Mouse (Mus musculus): Measurements from ENCODE around the gene Slc17a5. TPM values are rescaled to one million over a fixed set of nuclear protein-coding genes. Genes with fewer than 3 reads are reported as not detected.

Gene Slc17a5
- polyA plus RNA-seq, 1 experiment from 2014 or later = 8.5 TPM

DNA sequence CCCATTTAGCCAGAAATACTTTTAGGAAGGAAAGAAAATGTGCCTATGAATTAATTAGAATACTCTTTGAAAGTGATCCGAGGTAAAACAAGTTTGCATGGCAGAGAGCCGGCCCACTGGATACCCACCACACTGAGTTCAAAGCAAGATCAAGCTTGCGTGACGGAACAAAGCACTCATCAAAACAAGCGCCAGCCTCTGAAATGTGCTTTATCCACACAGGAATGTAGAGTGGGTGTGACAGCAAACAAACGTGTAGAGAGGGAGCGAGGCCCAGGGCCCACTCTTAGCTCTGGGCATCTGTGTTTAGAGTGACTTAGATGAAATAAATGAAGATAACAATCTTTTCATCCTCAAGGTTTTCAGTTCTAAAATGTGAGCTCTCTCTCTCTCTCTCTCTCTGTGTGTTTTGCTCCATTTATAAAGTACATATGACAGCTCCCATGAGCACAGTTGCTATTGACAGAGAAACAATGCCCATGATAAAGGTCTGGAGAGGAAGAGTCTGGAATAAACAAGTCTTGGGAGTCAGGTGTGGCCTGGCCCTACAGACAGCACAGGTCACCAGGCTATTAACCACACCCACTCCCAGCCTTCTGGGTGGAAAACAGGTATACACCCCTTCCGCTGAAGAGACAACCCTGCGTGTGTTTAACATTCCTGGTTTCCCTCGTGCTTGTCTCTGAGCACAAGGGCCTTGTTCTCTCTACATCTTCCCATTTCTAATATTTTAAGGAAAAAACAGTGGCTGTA lies 8.0 kb downstream of the Slc17a5 start:
- no peak overlapping the region for H3K4me3 ChIP-seq (ENCODE audit: low read depth, low read length)
- 0 out of 2 replicates have a peak, but pooled peaks cover 2% of the 10 kb centered on the region for H3K36me3 ChIP-seq (ENCODE audit: control insufficient read depth, insufficient read depth, low read length)
- H3K4me2 ChIP-seq = no peak overlapping the region
- no peak for ATAC-seq (replicated peaks; ENCODE audit: low FRiP score)
- H3K4me1 ChIP-seq (replicated peaks; ENCODE audit: control insufficient read depth, insufficient read depth, low read length) = peaks cover 3% of the 10 kb centered on the region; the same call in 1 of the 2 replicates
- 74% methylated on average over 10 of the region's 10 CpGs for WGBS
- H3K9ac ChIP-seq (ENCODE audit: low read depth, low read length) = no peak overlapping the region
- no peak overlapping the region for H3K27ac ChIP-seq (ENCODE audit: low read depth, low read length)
- H3K9me3 ChIP-seq (ENCODE audit: control insufficient read depth, low read length) = no peaks in the 10 kb centered on the region
- no peaks in the 10 kb centered on the region for H3K27me3 ChIP-seq (replicated peaks; ENCODE audit: control insufficient read depth, insufficient read depth, low read length)
- no peak for DNase-seq (ENCODE audit: low spot score)

DNA sequence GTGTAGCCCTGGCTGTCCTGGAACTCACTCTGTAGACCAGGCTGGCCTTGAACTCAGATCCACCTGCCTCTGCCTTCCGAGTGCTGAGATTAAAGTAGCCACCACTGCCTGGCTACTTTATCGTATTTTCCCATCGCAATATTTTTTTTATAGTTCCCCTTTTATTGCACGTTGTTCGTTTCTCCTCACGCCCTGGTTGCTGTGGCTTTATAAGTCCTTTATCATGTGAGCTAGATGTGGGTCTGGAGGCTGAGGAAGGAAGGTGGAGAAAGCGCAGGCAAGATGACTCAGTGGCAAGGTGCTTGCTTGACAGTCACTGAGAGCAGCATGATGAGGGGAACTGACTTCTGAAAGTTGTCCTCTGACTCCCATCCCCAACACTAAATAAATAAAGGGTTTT lies 9.0 kb downstream of the Slc17a5 start:
- H3K27ac ChIP-seq (ENCODE audit: low read depth, low read length) = no peak overlapping the region
- whole genome bisulfite sequencing = 78% methylated on average over 7 of the region's 7 CpGs
- ATAC-seq (replicated peaks; ENCODE audit: low FRiP score) (no peak), DNase-seq (ENCODE audit: low spot score) (no peak)
- H3K36me3 ChIP-seq (ENCODE audit: control insufficient read depth, insufficient read depth, low read length) = 0 out of 2 replicates have a peak, but pooled peaks cover 2% of the 10 kb centered on the region
- no peaks in the 10 kb centered on the region for H3K9me3 ChIP-seq (ENCODE audit: control insufficient read depth, low read length)
- no peak overlapping the region for H3K4me2 ChIP-seq
- no peaks in the 10 kb centered on the region for H3K27me3 ChIP-seq (replicated peaks; ENCODE audit: control insufficient read depth, insufficient read depth, low read length)
- no peak overlapping the region for H3K4me3 ChIP-seq (ENCODE audit: low read depth, low read length)
- H3K9ac ChIP-seq (ENCODE audit: low read depth, low read length) = no peak overlapping the region
- H3K4me1 ChIP-seq (replicated peaks; ENCODE audit: control insufficient read depth, insufficient read depth, low read length) = no peaks in the 10 kb centered on the region; the same call in 1 of the 2 replicates

DNA sequence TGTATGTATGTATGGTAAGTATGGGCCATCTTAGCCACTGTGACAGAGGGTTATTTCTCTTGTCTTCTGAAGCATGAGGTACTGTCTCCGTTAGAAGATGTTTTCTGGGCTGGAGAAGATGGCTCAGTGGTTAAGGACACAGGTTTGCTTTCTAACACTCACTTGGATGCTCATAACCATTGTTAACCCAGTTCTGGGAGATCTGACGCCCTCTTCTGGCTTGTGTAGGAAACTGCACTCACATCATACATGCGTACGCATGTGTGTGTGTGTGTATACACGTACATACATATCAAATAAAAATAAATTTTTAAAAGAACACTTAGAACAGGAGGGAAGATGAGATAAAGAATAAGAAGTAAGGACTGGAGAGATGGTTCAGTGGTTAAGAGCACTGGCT lies 11.4 kb downstream of the Slc17a5 start:
- no peak for DNase-seq (ENCODE audit: low spot score)
- Histone ChIP-seq H3K9me3 (ENCODE audit: control insufficient read depth, low read length) (no peaks in the 10 kb centered on the region), H3K4me1 (replicated peaks; ENCODE audit: control insufficient read depth, insufficient read depth, low read length) (no peaks in the 10 kb centered on the region), H3K4me2 (no peak overlapping the region), H3K36me3 (ENCODE audit: control insufficient read depth, insufficient read depth, low read length) (0 out of 2 replicates have a peak, but pooled peaks cover 2% of the 10 kb centered on the region), H3K27me3 (replicated peaks; ENCODE audit: control insufficient read depth, insufficient read depth, low read length) (no peaks in the 10 kb centered on the region), H3K9ac (ENCODE audit: low read depth, low read length) (no peak overlapping the region), H3K4me3 (ENCODE audit: low read depth, low read length) (no peak overlapping the region), H3K27ac (ENCODE audit: low read depth, low read length) (no peak overlapping the region)
- no peak for ATAC-seq (replicated peaks; ENCODE audit: low FRiP score)
- WGBS = 87% methylated on average over 5 of the region's 5 CpGs

DNA sequence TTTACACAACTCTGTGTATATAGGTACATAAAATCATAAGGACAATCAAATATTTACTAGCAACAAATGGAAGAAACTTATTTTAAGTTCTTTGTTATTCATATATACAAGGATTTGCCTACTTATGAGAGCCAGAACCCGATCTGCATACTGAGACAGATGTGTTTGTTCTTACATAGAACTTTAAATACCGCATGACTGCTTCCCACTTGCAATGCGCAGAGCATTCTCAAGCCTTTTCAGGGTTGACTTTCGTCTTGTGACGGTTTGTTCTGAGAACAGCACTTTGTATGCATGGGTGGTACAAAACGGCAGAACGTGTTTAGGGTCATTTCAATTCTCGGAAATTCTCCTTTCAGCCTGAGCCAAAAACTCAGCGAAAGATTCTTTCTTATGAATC lies 17.9 kb downstream of the Slc17a5 start:
- no peak overlapping the region for H3K4me3 ChIP-seq (ENCODE audit: low read depth, low read length)
- H3K36me3 ChIP-seq (ENCODE audit: control insufficient read depth, insufficient read depth, low read length) = no peaks in the 10 kb centered on the region
- H3K4me2 ChIP-seq = no peak overlapping the region
- H3K9me3 ChIP-seq (ENCODE audit: control insufficient read depth, low read length) = no peaks in the 10 kb centered on the region
- H3K4me1 ChIP-seq (replicated peaks; ENCODE audit: control insufficient read depth, insufficient read depth, low read length) = no peaks in the 10 kb centered on the region
- no peak for DNase-seq (ENCODE audit: low spot score)
- 94% methylated on average over 9 of the region's 9 CpGs for WGBS
- no peaks in the 10 kb centered on the region for H3K27me3 ChIP-seq (replicated peaks; ENCODE audit: control insufficient read depth, insufficient read depth, low read length)
- no peak overlapping the region for H3K9ac ChIP-seq (ENCODE audit: low read depth, low read length)
- no peak for ATAC-seq (replicated peaks; ENCODE audit: low FRiP score)
- H3K27ac ChIP-seq (ENCODE audit: low read depth, low read length) = no peak overlapping the region

DNA sequence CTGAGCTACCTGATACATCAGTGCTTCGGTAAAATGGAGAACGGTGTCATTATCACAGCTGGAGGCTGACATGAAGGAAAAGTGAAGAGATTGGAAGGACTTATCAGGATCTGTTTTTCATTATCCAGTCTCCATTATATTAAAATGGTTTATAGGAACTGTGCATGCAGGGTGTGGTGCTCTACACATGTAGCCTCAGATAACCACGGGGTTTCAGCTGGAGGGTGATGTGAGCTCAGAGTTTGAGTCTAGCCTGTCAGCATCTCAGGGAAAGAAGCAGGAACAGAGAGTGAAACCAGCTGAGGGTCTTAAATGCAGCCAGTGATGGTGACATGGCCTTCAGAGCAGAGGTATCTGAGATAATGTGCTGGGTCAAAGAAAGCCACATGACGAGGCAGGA lies 28.4 kb downstream of the Slc17a5 start:
- H3K27ac ChIP-seq (ENCODE audit: low read depth, low read length) = no peak overlapping the region
- H3K4me1 ChIP-seq (replicated peaks; ENCODE audit: control insufficient read depth, insufficient read depth, low read length) = peaks cover 4% of the 10 kb centered on the region
- no peak overlapping the region for H3K9ac ChIP-seq (ENCODE audit: low read depth, low read length)
- 67% methylated on average over 4 of the region's 4 CpGs for WGBS
- no peak overlapping the region for H3K4me2 ChIP-seq
- ATAC-seq (replicated peaks; ENCODE audit: low FRiP score) = peak; percentile 61
- H3K9me3 ChIP-seq (ENCODE audit: control insufficient read depth, low read length) = no peaks in the 10 kb centered on the region
- H3K36me3 ChIP-seq (ENCODE audit: control insufficient read depth, insufficient read depth, low read length) = no peaks in the 10 kb centered on the region
- H3K27me3 ChIP-seq (replicated peaks; ENCODE audit: control insufficient read depth, insufficient read depth, low read length) = no peaks in the 10 kb centered on the region
- DNase-seq (ENCODE audit: low spot score) = no peak
- H3K4me3 ChIP-seq (ENCODE audit: low read depth, low read length) = no peak overlapping the region

DNA sequence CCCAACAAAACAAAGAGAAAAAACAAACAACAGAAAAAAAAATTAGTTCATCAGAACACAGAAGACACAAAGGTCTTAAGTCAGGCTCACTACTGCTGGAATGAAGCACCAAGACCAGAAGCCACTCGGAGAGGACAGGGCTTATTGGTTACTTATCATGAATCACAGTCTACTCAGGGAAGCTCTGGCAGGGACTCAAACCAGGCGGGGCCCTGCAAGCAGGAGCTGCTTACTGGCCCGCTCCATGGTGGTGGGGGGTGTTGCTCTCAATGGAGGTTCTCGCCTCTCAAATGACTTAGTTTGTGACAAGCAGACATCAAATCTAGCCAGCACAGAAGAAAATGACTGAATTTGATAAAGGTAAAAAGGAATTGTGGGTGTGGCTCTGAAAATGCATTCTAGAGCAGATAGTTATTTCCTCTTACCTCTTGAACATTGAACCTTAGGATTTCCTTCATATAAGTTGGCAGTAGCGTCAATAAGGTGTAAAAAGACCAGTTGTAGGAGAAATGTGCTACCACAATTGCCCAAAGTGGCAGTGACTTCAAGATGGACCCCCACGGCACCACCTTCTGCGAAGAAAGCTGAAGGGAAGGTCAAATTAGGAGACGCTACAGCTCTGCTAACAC lies 29.1 kb downstream of the Slc17a5 start:
- WGBS = 73% methylated on average over 8 of the region's 8 CpGs
- Histone ChIP-seq H3K27ac (ENCODE audit: low read depth, low read length) (no peak overlapping the region), H3K9me3 (ENCODE audit: control insufficient read depth, low read length) (no peaks in the 10 kb centered on the region), H3K4me1 (replicated peaks; ENCODE audit: control insufficient read depth, insufficient read depth, low read length) (peaks cover 4% of the 10 kb centered on the region), H3K4me2 (no peak overlapping the region), H3K4me3 (ENCODE audit: low read depth, low read length) (no peak overlapping the region), H3K36me3 (ENCODE audit: control insufficient read depth, insufficient read depth, low read length) (no peaks in the 10 kb centered on the region), H3K9ac (ENCODE audit: low read depth, low read length) (no peak overlapping the region), H3K27me3 (replicated peaks; ENCODE audit: control insufficient read depth, insufficient read depth, low read length) (no peaks in the 10 kb centered on the region)
- no peak for DNase-seq (ENCODE audit: low spot score)
- 0 out of 2 replicates have a peak, but pooled peaks have one; percentile 56 for ATAC-seq (replicated peaks; ENCODE audit: low FRiP score)

DNA sequence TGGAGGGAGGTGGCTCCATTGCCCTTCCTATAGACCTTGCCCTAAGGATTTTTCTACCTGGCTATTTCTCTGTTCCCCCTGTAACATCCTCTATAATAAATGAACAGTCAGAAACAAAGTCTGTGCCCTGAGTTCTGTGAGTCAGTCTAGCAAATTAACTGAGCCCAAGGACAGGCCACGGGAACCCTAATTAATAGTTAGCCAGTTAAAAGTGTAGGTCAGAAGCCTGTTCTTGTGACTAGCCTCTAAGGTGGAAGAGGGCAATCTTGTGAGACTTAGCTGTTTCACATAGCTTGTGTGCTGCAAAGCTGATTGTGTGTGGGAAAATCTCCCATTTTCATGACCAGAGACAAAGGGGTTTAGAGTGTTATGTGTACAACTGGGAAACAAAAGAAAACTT lies 30.8 kb downstream of the Slc17a5 start:
- Histone ChIP-seq H3K4me2 (no peak overlapping the region), H3K4me1 (replicated peaks; ENCODE audit: control insufficient read depth, insufficient read depth, low read length) (peaks cover 4% of the 10 kb centered on the region), H3K36me3 (ENCODE audit: control insufficient read depth, insufficient read depth, low read length) (no peaks in the 10 kb centered on the region), H3K27ac (ENCODE audit: low read depth, low read length) (no peak overlapping the region), H3K9me3 (ENCODE audit: control insufficient read depth, low read length) (no peaks in the 10 kb centered on the region), H3K4me3 (ENCODE audit: low read depth, low read length) (no peak overlapping the region), H3K9ac (ENCODE audit: low read depth, low read length) (no peak overlapping the region), H3K27me3 (replicated peaks; ENCODE audit: control insufficient read depth, insufficient read depth, low read length) (no peaks in the 10 kb centered on the region)
- DNase-seq (ENCODE audit: low spot score) (no peak), ATAC-seq (replicated peaks; ENCODE audit: low FRiP score) (no peak)
- 85% methylated on average over 1 of the region's 1 CpGs for WGBS

DNA sequence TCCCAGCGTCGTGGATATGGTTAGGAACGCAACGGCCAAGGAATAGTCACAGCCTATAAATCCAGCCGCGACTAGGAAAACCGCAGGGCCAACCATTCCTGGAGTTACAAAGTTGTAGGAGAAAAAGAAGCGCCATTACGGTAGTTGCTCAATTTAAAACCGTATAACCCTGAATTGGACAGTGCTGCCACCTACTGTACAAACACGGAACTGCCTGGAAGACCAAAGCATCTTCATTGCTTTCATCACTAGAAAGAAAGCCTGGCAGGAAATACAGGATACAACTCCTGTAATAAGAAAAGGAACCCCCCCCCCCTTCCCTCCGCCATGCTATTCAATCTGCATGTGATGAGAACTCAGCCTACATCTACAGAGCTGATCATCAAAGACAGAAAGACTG lies 34.9 kb downstream of the Slc17a5 start:
- Histone ChIP-seq H3K9me3 (ENCODE audit: control insufficient read depth, low read length) (no peaks in the 10 kb centered on the region), H3K4me2 (peak overlapping the region; percentile 23; the same call in 1 of the 2 replicates), H3K4me1 (replicated peaks; ENCODE audit: control insufficient read depth, insufficient read depth, low read length) (no peaks in the 10 kb centered on the region), H3K4me3 (ENCODE audit: low read depth, low read length) (no peak overlapping the region), H3K9ac (ENCODE audit: low read depth, low read length) (no peak overlapping the region), H3K36me3 (ENCODE audit: control insufficient read depth, insufficient read depth, low read length) (no peaks in the 10 kb centered on the region), H3K27ac (ENCODE audit: low read depth, low read length) (no peak overlapping the region), H3K27me3 (replicated peaks; ENCODE audit: control insufficient read depth, insufficient read depth, low read length) (no peaks in the 10 kb centered on the region)
- WGBS = 34% methylated on average over 12 of the region's 12 CpGs
- DNase-seq (ENCODE audit: low spot score) = peak; percentile 50
- no peak for ATAC-seq (replicated peaks; ENCODE audit: low FRiP score)

DNA sequence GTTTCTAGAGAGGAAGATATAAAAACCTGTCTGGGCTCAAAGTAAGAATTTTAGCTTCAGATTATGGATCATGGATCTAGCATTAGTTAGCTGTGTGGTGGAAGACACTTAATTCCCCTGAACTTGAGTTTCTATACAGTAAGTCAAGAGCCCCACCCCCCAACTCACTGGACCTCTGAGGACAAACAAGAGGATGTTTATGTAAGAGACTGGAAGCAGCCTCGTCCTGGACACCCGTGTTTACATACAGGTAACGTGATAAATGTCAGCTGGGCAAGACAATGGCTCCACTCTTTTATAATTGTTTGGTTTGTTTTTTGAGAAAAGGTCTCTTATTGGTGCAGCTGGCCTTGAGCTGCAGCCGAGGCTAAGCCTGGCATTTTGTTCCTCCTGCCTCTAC lies 36.1 kb downstream of the Slc17a5 start:
- no peak for DNase-seq (ENCODE audit: low spot score)
- H3K4me3 ChIP-seq (ENCODE audit: low read depth, low read length) = no peak overlapping the region

More for the DNA sequence above, 36.1 kb downstream of the Slc17a5 start:
- no peaks in the 10 kb centered on the region for H3K9me3 ChIP-seq (ENCODE audit: control insufficient read depth, low read length)
- no peak overlapping the region for H3K9ac ChIP-seq (ENCODE audit: low read depth, low read length)
- H3K4me2 ChIP-seq = no peak overlapping the region
- no peak overlapping the region for H3K27ac ChIP-seq (ENCODE audit: low read depth, low read length)
- no peak for ATAC-seq (replicated peaks; ENCODE audit: low FRiP score)
- WGBS = 65% methylated on average over 4 of the region's 4 CpGs
- no peaks in the 10 kb centered on the region for H3K36me3 ChIP-seq (ENCODE audit: control insufficient read depth, insufficient read depth, low read length)
- no peaks in the 10 kb centered on the region for H3K27me3 ChIP-seq (replicated peaks; ENCODE audit: control insufficient read depth, insufficient read depth, low read length)
- H3K4me1 ChIP-seq (replicated peaks; ENCODE audit: control insufficient read depth, insufficient read depth, low read length) = no peaks in the 10 kb centered on the region
